Mouse (Mus musculus) inflammation-experienced regulatory T-cells, adult 6 months (primary cell): Measurements from ENCODE around the gene Swap70. TPM values are rescaled to one million over a fixed set of nuclear protein-coding genes. Genes with fewer than 3 reads are reported as not detected.

Source experiments
- ATAC-seq: one replicate; pipeline ENCODE4 v1.8.0; 2017
- polyA plus RNA-seq, 3 experiments: library from polyadenylated mRNA; unstranded; fragments of 100-300 nt; shearing (Covaris generic); gene quantifications; one replicate each; pipeline ENCODE4 v1.2.1; 2017

Gene Swap70
- polyA plus RNA-seq, 3 experiments from 2014 or later, result 28.6 to 38.2 (median 31.7) TPM

DNA sequence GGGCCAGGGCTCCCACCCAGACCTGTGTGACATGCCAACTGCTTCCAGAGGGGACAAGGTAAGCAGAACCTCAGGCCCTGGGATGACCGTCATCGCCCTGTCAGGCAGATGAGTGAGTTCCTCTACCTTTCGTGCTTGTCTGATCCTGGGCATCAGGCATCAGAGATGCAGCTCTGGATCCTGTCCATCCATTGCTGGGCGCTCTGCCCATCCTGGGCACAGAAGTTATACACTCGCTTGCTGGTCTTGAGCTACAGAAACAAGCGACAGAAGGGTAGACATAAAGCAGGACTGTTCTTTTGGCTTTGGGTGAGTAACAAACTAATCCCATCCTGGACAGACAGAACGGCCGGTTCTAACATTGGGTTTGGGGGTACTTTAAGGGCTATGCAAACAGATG is 87.7 kb downstream of the Swap70 start:
- ATAC-seq, result no peak

DNA sequence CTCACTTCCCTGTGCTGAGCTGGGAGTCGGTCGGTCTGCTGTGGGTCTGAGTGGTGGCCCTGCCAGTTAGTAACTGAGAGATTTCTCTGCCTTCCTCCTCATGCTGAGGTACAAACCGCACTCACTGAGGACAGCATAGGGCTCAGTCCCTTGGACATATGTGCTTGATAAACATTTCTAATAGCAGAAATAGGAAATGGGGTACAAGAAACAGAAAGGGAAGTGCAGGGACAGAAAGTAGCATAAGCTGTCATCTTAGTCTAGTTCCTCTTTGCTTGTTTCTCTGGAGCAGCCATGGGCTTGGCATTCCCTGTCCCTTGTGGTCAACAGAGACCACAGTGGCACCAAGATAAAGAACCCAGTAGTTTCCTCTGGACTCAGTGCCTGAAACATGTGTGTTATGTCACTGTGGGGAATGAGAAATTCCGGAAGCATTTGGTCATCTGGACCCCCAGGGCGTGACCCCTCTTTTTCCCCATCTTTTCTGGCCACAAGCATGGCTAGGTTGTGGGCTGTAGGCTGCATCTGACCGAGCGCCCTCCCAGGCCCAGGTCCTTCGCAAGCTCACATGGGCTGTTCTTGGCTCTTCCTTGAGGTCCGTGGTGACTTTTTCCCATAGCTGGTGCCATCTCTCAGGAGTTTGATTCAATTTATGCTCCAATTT is 92.0 kb downstream of the Swap70 start:
- no peak for ATAC-seq

DNA sequence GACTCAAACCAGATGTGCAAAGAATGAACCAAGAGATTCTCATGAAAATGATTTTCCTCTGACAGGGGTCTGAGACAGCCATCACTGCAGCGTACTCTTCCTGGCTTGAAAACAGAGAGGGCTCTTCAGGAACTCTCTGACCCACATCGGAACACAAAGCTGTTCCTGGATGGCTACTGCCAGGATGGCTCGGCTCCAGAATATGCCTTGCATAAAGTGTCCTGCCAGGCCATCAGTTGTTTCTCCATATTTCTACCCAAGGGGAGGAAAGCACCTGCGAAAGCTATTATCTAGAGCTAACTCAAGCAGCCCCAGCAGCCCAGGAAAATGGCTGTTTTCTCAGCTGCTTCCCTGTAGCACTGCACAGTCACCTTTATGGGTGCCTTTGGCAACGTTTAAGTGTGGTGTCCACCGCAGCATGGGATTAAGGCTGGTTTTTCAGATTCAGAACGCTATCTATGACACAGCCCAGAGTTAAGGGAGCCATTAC is 92.9 kb downstream of the Swap70 start:
- ATAC-seq, result no peak

DNA sequence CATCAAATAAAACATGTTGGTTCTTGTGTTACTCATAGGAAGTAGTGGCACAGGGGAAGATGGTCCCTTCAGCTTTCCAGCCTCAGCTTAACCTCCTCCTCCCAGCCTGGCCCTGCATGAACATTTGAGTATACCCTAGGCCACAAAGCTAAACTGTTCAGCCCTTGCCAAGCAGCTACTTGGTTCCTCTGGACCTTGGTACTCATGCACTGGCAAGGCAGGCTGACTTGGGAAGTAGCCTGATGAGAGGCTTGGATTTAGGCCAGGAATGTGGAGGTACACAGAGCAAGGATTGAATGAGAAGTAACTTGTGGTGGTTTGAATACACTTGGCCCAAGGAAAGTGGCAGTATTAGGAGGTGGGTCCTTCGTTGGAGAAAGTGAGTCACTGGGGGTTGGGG is 93.8 kb downstream of the Swap70 start:
- no peak for ATAC-seq

DNA sequence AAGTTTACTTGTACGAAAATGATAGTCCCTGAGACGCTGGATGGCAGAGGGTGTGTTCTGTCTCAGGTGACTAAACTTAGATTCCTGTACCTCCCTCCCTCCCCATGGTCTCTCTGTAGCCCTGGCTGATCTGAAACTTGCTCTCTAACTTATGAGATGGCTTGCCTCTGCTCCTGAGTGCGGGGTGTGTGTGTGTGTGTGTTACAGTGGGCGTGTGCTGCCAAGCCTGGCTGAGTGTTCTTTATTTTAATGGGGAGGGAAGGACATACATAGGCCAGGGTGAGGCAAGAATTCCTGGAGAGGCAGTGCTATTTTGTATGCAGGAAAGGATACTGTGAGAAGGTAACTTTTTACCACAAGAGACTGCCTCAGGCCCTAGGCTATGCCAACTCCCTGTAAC is 95.9 kb downstream of the Swap70 start:
- no peak for ATAC-seq

DNA sequence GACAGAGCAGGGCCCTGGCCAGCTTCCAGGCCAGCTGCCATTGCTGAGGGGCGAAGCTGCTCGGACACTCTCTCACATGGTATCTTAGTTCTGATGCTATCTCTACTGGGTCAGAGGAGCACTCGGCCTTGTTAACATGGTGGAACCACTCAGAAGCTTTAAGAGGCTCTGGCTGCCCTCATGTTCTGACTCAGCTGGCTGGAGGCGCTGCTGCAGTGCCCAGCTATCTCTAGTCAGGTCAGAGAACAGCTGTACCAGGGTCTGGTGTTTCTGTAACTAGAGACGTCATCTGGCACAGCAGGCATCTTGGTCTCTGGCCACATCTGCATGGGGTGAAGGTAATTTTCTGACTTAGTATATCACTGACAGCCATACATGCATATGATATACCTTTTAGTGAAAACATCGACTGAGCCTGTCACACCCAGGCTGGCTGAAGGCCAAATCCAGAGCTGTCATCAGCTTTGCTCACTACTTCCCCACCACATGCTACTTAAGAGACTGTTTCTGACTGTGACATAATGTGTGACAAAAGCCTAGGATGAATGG is 97.5 kb downstream of the Swap70 start:
- ATAC-seq, result no peak

DNA sequence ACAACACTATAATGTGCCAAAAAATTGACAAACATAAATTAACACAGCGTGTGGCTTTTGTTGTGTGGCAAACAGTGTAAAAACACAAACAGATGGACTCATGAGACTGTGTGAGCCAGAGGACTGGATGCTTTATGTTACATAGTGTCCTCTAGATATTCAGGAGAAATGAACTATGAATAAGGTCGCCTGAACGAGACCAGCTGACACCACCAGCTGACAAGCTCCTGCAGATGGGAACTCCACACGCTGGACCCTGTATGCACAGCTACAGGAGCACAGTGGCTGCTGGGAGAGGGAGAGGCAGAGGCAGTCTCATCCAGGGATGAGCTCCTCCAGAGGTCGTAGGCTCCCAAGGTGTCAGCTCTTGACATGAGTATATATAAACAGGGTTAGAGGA is 99.6 kb downstream of the Swap70 start:
- ATAC-seq, result no peak

DNA sequence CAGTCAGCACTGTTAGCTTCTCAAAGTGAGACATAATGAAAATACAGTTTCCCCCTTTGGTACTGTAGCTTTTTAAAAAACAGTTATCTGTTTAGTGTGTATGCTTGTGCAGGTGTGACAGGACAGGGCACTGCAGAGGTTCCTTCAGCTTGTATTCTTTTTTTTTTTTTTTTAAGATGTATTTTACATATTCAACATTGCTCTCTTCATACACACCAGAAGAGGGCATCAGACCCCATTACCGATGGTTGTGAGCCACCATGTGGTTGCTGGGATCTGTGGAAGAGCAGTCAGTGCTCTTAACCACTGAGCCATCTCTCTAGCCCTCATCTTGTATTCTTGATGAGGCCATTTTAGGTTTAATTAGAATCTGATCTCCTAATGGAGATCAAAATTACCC is 103.3 kb downstream of the Swap70 start:
- no peak for ATAC-seq

DNA sequence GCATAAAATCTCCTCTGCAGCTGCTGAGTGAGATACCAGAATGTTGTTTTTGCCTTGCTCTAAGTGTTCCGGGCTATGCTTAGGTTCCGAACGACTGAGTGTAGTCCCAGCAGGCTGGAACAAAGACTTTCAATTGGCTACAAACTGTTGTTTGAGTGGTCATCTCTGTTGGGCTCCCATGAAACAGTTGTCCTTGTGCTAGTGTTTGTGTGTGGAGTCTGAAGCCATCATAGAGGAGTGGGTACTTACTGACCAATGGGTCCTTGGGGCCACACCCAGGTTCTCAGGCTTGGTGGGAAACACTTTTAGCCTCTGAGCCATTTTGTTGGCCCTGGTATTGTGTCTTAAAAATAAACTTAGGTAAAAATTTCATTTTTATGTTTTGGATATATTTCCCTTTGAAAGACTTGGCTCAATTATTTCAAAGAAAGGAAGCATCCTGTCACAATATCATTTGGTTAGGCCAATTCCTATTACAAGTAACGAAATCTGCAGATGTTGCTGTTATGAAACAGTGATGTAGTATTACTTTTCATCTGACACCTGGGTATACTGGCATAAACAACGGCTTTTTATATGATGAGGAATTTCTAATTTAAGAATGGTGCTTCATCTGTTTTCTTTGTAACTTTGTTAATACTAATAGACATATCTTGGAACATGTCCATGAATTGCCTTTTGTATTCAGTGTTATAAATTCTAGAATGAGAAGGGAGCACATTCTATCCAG is 104.0 kb downstream of the Swap70 start:
- ATAC-seq, result no peak

Other genes with a start within 250 kb of the Swap70 start
- gene Tmem41b, start 234.8 kb upstream of the Swap70 start, polyA plus RNA-seq, result 10 to 100 TPM; 32.8 to 38.3 (median 38.2) TPM
- 10 to 100 TPM; 23.6 to 44.6 (median 26.4) TPM for gene Ipo7, start 203.4 kb upstream of the Swap70 start, polyA plus RNA-seq
- gene Zfp143, start 160.5 kb upstream of the Swap70 start, polyA plus RNA-seq, result 10 to 100 TPM; 35.4 to 48.6 (median 43.5) TPM
- gene Wee1, start 99.7 kb upstream of the Swap70 start, polyA plus RNA-seq, result 1 to 10 TPM; 1.5 to 4.5 (median 2.6) TPM